ENCODE assay signal across 9 mouse cellular contexts in genomic region chr10:21997550-21998204, GRCm38 (mm10).
DNase-seq lines count a peak whose midpoint lies in the region; ATAC-seq and TF ChIP-seq lines count a peak whose summit lies in the region.
"Had no signal": no experiment of that assay in that cellular context is flagged by ENCODE, and none has a peak within 500 bp of the region (broad histone marks: within the 10 kb centered on the region; RNA-seq: fewer than 3 reads in every experiment).

No protein-coding gene starts in this region.

- no peaks in the 10 kb centered on the region for H3K27me3 ChIP-seq in heart, embryonic 12.5 days (replicated peaks)
- no peaks in the 10 kb centered on the region for H3K27me3 ChIP-seq in lung, embryonic 16.5 days (ENCODE audit: control insufficient read depth, insufficient read depth, low read depth, low read length)
- H3K27me3 ChIP-seq in heart, embryonic 15.5 days, result no peaks in the 10 kb centered on the region
- no peaks in the 10 kb centered on the region for H3K27me3 ChIP-seq in small intestine, adult 2 months (ENCODE audit: control insufficient read depth, insufficient read depth, low read length)
- peaks cover 1% of the 10 kb centered on the region; the same call in 1 of the 2 replicates for H3K27me3 ChIP-seq in forebrain, embryonic 11.5 days (ENCODE audit: control insufficient read depth, insufficient read depth, low read length)

- intact Hi-C loops in heart, postnatal 14 days (cut with DNase I), result loop anchor here (2.0 kb wide), 1 partner anchor 397 kb away; no protein-coding TSS in a partner anchor

- H3K4me1 ChIP-seq in heart, embryonic 12.5 days (replicated peaks), result peaks cover 22% of the 10 kb centered on the region
- 0 out of 2 replicates have a peak, but pooled peaks cover 3% of the 10 kb centered on the region for H3K4me1 ChIP-seq in lung, embryonic 16.5 days (replicated peaks; ENCODE audit: control insufficient read depth, insufficient read depth, low read length)
- H3K4me1 ChIP-seq in heart, embryonic 15.5 days (replicated peaks), result peaks cover 3% of the 10 kb centered on the region
- H3K4me1 ChIP-seq in small intestine, adult 2 months (ENCODE audit: control insufficient read depth, insufficient read depth, insufficient read length, low read length), result peaks cover 4% of the 10 kb centered on the region; the same call in 1 of the 2 replicates
- peaks cover 1% of the 10 kb centered on the region; the same call in 1 of the 2 replicates for H3K4me1 ChIP-seq in forebrain, embryonic 11.5 days (replicated peaks; ENCODE audit: control insufficient read depth, insufficient read depth, low read length)

- peaks cover 26% of the 10 kb centered on the region for H3K36me3 ChIP-seq in heart, embryonic 12.5 days
- no peaks in the 10 kb centered on the region for H3K36me3 ChIP-seq in lung, embryonic 16.5 days (ENCODE audit: control insufficient read depth, insufficient read depth, low read length)
- H3K36me3 ChIP-seq in heart, embryonic 15.5 days, result no peaks in the 10 kb centered on the region
- peaks cover 33% of the 10 kb centered on the region for H3K36me3 ChIP-seq in small intestine, adult 2 months (ENCODE audit: control insufficient read depth, insufficient read depth, low read length)
- no peaks in the 10 kb centered on the region for H3K36me3 ChIP-seq in forebrain, embryonic 11.5 days (ENCODE audit: control insufficient read depth, insufficient read depth, low read length)

- H3K4me2 ChIP-seq in heart, embryonic 12.5 days, result peak overlapping the region; percentile 86; the same call in 1 of the 2 replicates
- H3K4me2 ChIP-seq in lung, embryonic 16.5 days (ENCODE audit: low read depth, low read length), result peak overlapping the region; percentile 36
- H3K4me2 ChIP-seq in heart, embryonic 15.5 days, result peak overlapping the region; percentile 93
- no peak overlapping the region for H3K4me2 ChIP-seq in forebrain, embryonic 11.5 days (ENCODE audit: low read depth, low read length, severe bottlenecking)

- no peak for TF ChIP-seq CTCF in small intestine, adult 2 months (IDR thresholded peaks at IDR 0.05; ENCODE audit: extremely low read depth, insufficient read length, insufficient replicate concordance, low read depth, low read length)

- no peak for DNase-seq in heart, postnatal 14 days
- no peak for DNase-seq in lung, postnatal 25 days (ENCODE audit: low spot score)
- no peak for DNase-seq in forebrain, embryonic 11.5 days (ENCODE audit: low spot score)
- DNase-seq in thymus, postnatal 14 days, result no peak

- no peak overlapping the region for H3K4me3 ChIP-seq in heart, embryonic 12.5 days
- peak overlapping the region; percentile 80 for H3K4me3 ChIP-seq in lung, embryonic 16.5 days (ENCODE audit: low read length)
- peak overlapping the region; percentile 72; the same call in 1 of the 2 replicates for H3K4me3 ChIP-seq in heart, embryonic 15.5 days
- peak overlapping the region; percentile 41 for H3K4me3 ChIP-seq in small intestine, adult 2 months (ENCODE audit: low read depth, low read length)
- no peak overlapping the region for H3K4me3 ChIP-seq in forebrain, embryonic 11.5 days (ENCODE audit: low read depth, low read length)

- ATAC-seq in heart, embryonic 12.5 days (ENCODE audit: insufficient number of reproducible peaks, low FRiP score), result no peak
- no peak for ATAC-seq in lung, embryonic 16.5 days (ENCODE audit: low read depth)
- no peak for ATAC-seq in heart, embryonic 15.5 days (replicated peaks; ENCODE audit: insufficient number of reproducible peaks, insufficient read depth, low FRiP score, low read depth)
- no peak for ATAC-seq in forebrain, embryonic 11.5 days (replicated peaks; ENCODE audit: low FRiP score)

- H3K9ac ChIP-seq in heart, embryonic 12.5 days, result 0 out of 2 replicates have a peak overlapping the region, but pooled peaks have one; percentile 29
- no peak overlapping the region for H3K9ac ChIP-seq in lung, embryonic 16.5 days (ENCODE audit: low read length)
- H3K9ac ChIP-seq in heart, embryonic 15.5 days, result no peak overlapping the region
- no peak overlapping the region for H3K9ac ChIP-seq in forebrain, embryonic 11.5 days (ENCODE audit: low read length)

- no peaks in the 10 kb centered on the region for H3K9me3 ChIP-seq in heart, embryonic 12.5 days (replicated peaks)
- no peaks in the 10 kb centered on the region for H3K9me3 ChIP-seq in lung, embryonic 16.5 days (ENCODE audit: control insufficient read depth, low read length)
- no peaks in the 10 kb centered on the region for H3K9me3 ChIP-seq in heart, embryonic 15.5 days (replicated peaks)
- H3K9me3 ChIP-seq in forebrain, embryonic 11.5 days (ENCODE audit: control insufficient read depth, low read length), result no peaks in the 10 kb centered on the region
- H3K9me3 ChIP-seq: midbrain, embryonic 10.5 days had no signal

- no peak for TF ChIP-seq POLR2A in small intestine, adult 2 months (IDR thresholded peaks at IDR 0.05; ENCODE audit: low read depth, low read length)

- WGBS in heart, embryonic 12.5 days, result 87% methylated on average over 12 of the region's 12 CpGs
- 71% methylated on average over 12 of the region's 12 CpGs for WGBS in lung, embryonic 16.5 days
- WGBS in heart, embryonic 15.5 days, result 81% methylated on average over 12 of the region's 12 CpGs
- 85% methylated on average over 12 of the region's 12 CpGs for WGBS in small intestine, adult 2 months
- 92% methylated on average over 12 of the region's 12 CpGs for WGBS in forebrain, embryonic 11.5 days

- H3K27ac ChIP-seq in heart, embryonic 12.5 days (ENCODE audit: poor library complexity, severe bottlenecking), result no peak overlapping the region
- H3K27ac ChIP-seq in lung, embryonic 16.5 days (ENCODE audit: low read length), result no peak overlapping the region
- no peak overlapping the region for H3K27ac ChIP-seq in heart, embryonic 15.5 days
- H3K27ac ChIP-seq in small intestine, adult 2 months (ENCODE audit: insufficient read depth, low read depth, low read length), result no peak overlapping the region
- H3K27ac ChIP-seq in forebrain, embryonic 11.5 days (ENCODE audit: low read depth, low read length), result no peak overlapping the region
- H3K27ac ChIP-seq: midbrain, embryonic 10.5 days had no signal

Comparison
In these comparisons a context has a peak if more than half of its experiments do, and no peak if none do; other contexts are left out.
1. H3K4me3 ChIP-seq: peak in lung, embryonic 16.5 days (single experiment), heart, embryonic 15.5 days (single experiment) and small intestine, adult 2 months (single experiment); none in heart, embryonic 12.5 days (single experiment) and forebrain, embryonic 11.5 days (single experiment).